Mouse (Mus musculus): Measurements from ENCODE around the gene Tmem132c. TPM values are rescaled to one million over a fixed set of nuclear protein-coding genes. Genes with fewer than 3 reads are reported as not detected.

Gene Tmem132c
- polyA plus RNA-seq, 1 experiment, result 0.20 TPM

DNA sequence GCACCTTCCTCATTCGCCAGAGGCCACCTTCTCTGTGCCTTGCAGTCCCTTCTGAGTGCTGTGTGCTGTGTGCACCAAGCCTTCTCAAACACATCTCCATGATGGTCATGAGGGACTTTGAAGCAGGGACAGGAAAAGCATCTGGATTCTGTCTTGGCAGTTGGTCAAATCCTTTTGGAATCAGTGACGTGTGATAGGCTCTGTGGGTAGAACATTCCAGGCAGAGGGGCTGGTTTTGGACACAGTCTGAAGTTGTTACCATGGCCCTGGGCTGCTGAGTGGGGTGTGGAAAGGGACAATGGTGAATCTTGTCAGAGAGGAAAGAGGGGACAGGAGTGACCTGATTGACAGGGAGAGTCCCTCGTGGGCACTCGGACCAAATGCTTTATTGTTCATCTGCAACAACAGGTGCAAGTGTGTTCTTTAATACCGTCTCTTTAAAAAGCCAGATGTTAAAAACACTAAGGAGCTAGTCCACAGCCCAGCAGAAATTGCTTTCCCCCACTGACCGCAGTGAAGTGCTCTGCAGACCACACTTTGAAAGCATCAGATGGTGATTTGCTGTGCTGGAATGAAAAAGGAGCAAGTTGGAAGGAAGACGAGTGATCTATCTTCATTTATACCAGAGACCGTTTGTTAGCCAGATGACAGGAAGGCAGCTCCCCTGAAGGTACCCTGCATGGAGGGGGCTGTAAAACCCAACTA, 242.5 kb downstream of the Tmem132c start:
- Histone ChIP-seq H3K27me3 (ENCODE audit: control insufficient read depth, insufficient read depth, low read length) (no peaks in the 10 kb centered on the region), H3K36me3 (ENCODE audit: control insufficient read depth, insufficient read depth, low read length) (no peaks in the 10 kb centered on the region), H3K27ac (ENCODE audit: control insufficient read depth, insufficient read depth, low read depth, low read length) (no peak overlapping the region), H3K4me1 (ENCODE audit: control insufficient read depth, insufficient read depth, low read length) (no peaks in the 10 kb centered on the region), H3K4me3 (ENCODE audit: control insufficient read depth, low read depth, low read length) (no peak overlapping the region)
- TF ChIP-seq CTCF (IDR thresholded peaks at IDR 0.05; ENCODE audit: control insufficient read depth, insufficient read depth, insufficient replicate concordance, low read depth, low read length) (no peak), POLR2A (IDR thresholded peaks at IDR 0.05; ENCODE audit: control insufficient read depth, low read depth, low read length) (no peak)

DNA sequence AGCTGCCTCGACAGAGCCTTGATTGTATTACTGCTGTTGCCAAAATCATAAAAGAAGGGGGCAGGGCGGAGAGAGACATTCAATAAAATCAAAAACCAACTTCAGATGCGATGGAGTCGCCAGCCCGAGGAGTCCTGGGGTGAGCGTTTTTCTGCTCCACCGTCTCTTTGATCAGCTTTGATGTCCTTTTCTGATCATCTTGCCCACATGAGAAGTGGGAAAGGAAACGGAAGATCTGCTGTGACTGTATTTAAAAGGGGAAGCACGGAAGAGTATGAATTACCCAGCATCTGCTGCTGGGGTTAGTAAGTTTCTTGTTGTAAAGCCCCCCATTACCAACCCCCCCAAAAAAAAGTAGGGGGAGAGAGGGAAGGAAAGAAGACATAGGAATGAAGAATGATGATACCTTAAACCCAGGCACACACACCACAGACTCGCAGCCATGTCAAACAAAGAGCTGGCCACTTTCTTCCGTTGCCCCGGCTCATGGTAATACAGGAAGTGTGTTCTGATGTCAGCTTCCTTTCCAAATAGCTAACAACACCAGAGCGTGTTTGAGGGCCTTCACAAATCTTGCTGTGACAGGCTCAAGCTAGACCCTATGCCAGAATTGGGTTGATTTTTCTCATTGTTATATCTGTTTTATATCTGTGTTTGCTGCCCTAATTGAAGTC, 243.3 kb downstream of the Tmem132c start:
- Histone ChIP-seq H3K27ac (ENCODE audit: control insufficient read depth, insufficient read depth, low read depth, low read length) (no peak overlapping the region), H3K27me3 (ENCODE audit: control insufficient read depth, insufficient read depth, low read length) (no peaks in the 10 kb centered on the region), H3K4me3 (ENCODE audit: control insufficient read depth, low read depth, low read length) (no peak overlapping the region), H3K4me1 (ENCODE audit: control insufficient read depth, insufficient read depth, low read length) (no peaks in the 10 kb centered on the region), H3K36me3 (ENCODE audit: control insufficient read depth, insufficient read depth, low read length) (no peaks in the 10 kb centered on the region)
- TF ChIP-seq CTCF (IDR thresholded peaks at IDR 0.05; ENCODE audit: control insufficient read depth, insufficient read depth, insufficient replicate concordance, low read depth, low read length) (no peak), POLR2A (IDR thresholded peaks at IDR 0.05; ENCODE audit: control insufficient read depth, low read depth, low read length) (no peak)

DNA sequence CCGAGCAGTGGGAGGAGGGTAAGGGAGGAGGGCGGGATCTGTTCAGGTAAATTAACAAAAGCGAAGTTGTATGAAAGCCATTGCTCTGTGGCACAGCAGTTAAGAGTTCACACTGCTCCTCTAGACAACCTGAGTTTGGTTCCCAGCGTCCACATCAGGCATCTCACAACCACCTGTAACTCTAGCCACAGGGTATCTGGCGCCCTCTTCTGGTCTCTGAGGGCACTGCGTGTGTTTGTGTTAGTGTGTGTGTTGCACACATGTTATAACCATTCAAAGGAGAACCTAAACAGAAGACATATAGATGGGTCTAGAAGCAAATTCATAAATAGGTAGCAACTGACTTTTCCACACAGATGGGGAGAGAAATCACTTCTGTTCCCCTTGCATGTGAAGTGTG, 245.6 kb downstream of the Tmem132c start:
- Histone ChIP-seq H3K27ac (ENCODE audit: control insufficient read depth, insufficient read depth, low read depth, low read length) (no peak overlapping the region), H3K4me3 (ENCODE audit: control insufficient read depth, low read depth, low read length) (no peak overlapping the region), H3K27me3 (ENCODE audit: control insufficient read depth, insufficient read depth, low read length) (no peaks in the 10 kb centered on the region), H3K36me3 (ENCODE audit: control insufficient read depth, insufficient read depth, low read length) (no peaks in the 10 kb centered on the region), H3K4me1 (ENCODE audit: control insufficient read depth, insufficient read depth, low read length) (no peaks in the 10 kb centered on the region)
- TF ChIP-seq CTCF (IDR thresholded peaks at IDR 0.05; ENCODE audit: control insufficient read depth, insufficient read depth, insufficient replicate concordance, low read depth, low read length) (peak; percentile 76; the same call in 1 of the 2 replicates), POLR2A (IDR thresholded peaks at IDR 0.05; ENCODE audit: control insufficient read depth, low read depth, low read length) (no peak)

DNA sequence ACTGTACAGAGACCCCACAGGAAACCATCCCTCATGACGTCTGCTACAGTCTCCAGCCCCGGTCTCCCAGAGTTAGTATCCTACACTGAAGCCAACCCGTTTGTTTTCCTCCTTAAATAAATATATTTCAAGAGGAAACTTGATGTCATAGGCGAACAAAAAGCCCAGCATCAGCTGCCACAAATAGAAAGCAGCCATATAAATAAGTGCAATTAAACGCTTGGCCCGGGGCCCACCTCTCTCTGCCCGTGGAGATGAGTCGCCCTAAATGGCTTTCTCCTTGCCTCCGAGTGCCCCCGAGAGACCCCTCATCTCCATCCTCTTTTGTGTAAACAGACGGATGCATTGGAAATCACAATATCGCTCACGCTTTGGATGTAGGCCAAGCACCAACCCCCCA, 247.1 kb downstream of the Tmem132c start:
- H3K4me3 ChIP-seq (ENCODE audit: control insufficient read depth, low read depth, low read length), result no peak overlapping the region
- TF ChIP-seq CTCF (IDR thresholded peaks at IDR 0.05; ENCODE audit: control insufficient read depth, insufficient read depth, insufficient replicate concordance, low read depth, low read length) (no peak), POLR2A (IDR thresholded peaks at IDR 0.05; ENCODE audit: control insufficient read depth, low read depth, low read length) (no peak)
- H3K4me1 ChIP-seq (ENCODE audit: control insufficient read depth, insufficient read depth, low read length), result no peaks in the 10 kb centered on the region
- H3K27me3 ChIP-seq (ENCODE audit: control insufficient read depth, insufficient read depth, low read length), result no peaks in the 10 kb centered on the region
- no peaks in the 10 kb centered on the region for H3K36me3 ChIP-seq (ENCODE audit: control insufficient read depth, insufficient read depth, low read length)
- H3K27ac ChIP-seq (ENCODE audit: control insufficient read depth, insufficient read depth, low read depth, low read length), result no peak overlapping the region

DNA sequence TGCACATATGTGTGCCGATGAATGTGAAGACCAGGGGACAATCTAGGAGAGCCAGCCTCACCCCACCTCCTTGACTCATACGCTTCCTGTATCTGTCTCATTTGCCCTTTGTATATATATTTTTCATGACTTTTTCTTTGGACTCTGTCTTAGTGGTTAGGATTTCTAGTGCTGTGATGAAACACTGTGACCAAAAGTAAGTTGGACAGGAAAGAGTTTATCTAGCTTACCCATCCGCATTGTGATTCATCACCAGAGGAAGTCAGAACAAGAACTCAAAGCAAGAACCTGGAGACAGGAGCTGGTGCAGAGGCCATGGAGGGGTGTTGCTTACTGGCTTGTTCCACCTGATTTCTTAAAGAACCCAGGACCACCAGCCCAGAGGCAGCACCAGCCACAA, 250.1 kb downstream of the Tmem132c start:
- no peak overlapping the region for H3K27ac ChIP-seq (ENCODE audit: control insufficient read depth, insufficient read depth, low read depth, low read length)
- H3K4me3 ChIP-seq (ENCODE audit: control insufficient read depth, low read depth, low read length), result no peak overlapping the region
- no peaks in the 10 kb centered on the region for H3K4me1 ChIP-seq (ENCODE audit: control insufficient read depth, insufficient read depth, low read length)
- TF ChIP-seq CTCF (IDR thresholded peaks at IDR 0.05; ENCODE audit: control insufficient read depth, insufficient read depth, insufficient replicate concordance, low read depth, low read length) (no peak), POLR2A (IDR thresholded peaks at IDR 0.05; ENCODE audit: control insufficient read depth, low read depth, low read length) (no peak)
- no peaks in the 10 kb centered on the region for H3K36me3 ChIP-seq (ENCODE audit: control insufficient read depth, insufficient read depth, low read length)
- H3K27me3 ChIP-seq (ENCODE audit: control insufficient read depth, insufficient read depth, low read length), result no peaks in the 10 kb centered on the region

DNA sequence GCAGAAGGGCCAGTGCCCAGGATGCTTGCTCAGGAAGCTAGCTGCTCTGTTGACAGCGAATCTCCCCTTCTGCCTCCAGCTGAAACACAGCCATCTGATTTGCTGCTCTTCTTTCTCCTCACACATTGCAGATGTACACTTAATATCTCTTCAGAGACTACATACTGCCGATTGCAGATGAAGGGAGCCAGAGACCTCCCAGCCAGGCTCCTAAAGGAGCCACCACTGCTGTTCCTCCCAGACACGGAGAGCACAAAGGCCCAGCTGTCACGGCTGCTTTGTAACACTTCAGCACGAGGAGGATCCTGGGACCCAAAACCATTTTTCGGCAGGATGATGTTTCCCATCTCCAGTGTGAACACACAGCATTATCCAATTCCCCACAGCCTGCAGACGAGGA, 255.3 kb downstream of the Tmem132c start:
- H3K4me3 ChIP-seq (ENCODE audit: control insufficient read depth, low read depth, low read length), result no peak overlapping the region
- H3K27ac ChIP-seq (ENCODE audit: control insufficient read depth, insufficient read depth, low read depth, low read length), result no peak overlapping the region
- H3K27me3 ChIP-seq (ENCODE audit: control insufficient read depth, insufficient read depth, low read length), result no peaks in the 10 kb centered on the region
- H3K4me1 ChIP-seq (ENCODE audit: control insufficient read depth, insufficient read depth, low read length), result no peaks in the 10 kb centered on the region
- H3K36me3 ChIP-seq (ENCODE audit: control insufficient read depth, insufficient read depth, low read length), result no peaks in the 10 kb centered on the region
- TF ChIP-seq CTCF (IDR thresholded peaks at IDR 0.05; ENCODE audit: control insufficient read depth, insufficient read depth, insufficient replicate concordance, low read depth, low read length), result no peak
- TF ChIP-seq POLR2A (IDR thresholded peaks at IDR 0.05; ENCODE audit: control insufficient read depth, low read depth, low read length), result no peak

DNA sequence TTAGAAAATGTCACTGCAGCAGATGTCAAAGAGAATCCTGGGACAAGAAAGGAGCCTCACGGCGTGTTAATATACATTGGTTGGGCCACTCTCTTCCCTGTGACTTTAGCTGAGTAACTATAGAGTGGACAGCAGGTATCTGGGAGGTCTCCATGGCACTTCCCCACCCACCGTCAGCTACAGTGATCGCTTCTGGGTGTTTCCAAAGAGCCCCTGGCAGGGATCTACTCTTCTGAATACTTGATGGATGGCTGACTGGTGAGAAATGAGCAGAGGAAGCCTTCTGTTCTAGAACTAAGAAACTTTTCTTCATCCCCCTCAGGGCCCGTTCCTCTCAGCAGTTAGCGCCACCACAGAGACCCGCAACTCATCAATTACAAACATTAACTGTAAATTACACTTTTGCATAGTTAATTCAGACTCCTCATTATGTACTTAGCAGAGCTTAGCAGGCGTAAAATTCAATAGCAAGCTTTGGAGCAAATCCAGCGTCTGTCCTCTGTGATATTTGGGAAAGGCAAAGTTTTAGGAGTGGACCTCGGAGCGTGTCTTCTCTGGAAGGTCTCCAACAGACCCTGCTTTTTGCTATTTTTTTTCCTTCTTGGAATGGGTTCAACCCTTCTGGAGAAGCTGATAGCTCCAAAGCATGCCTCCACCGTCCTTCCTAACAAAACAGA, 257.7 kb downstream of the Tmem132c start:
- H3K4me1 ChIP-seq (ENCODE audit: control insufficient read depth, insufficient read depth, low read length), result no peaks in the 10 kb centered on the region
- H3K36me3 ChIP-seq (ENCODE audit: control insufficient read depth, insufficient read depth, low read length), result no peaks in the 10 kb centered on the region
- no peak for TF ChIP-seq CTCF (IDR thresholded peaks at IDR 0.05; ENCODE audit: control insufficient read depth, insufficient read depth, insufficient replicate concordance, low read depth, low read length)
- H3K27me3 ChIP-seq (ENCODE audit: control insufficient read depth, insufficient read depth, low read length), result no peaks in the 10 kb centered on the region
- no peak overlapping the region for H3K27ac ChIP-seq (ENCODE audit: control insufficient read depth, insufficient read depth, low read depth, low read length)
- H3K4me3 ChIP-seq (ENCODE audit: control insufficient read depth, low read depth, low read length), result no peak overlapping the region

All from testis, adult 2 months (tissue).